Mouse (Mus musculus) liver, embryonic 13.5 days (tissue): ENCODE measurements at regions not wholly inside any gene's neighbourhood (a gene's known extent, or its start where the extent isn't known, plus 50 kb on each side); places are given as distances from the start of the nearest gene placed in this dataset.

ENCODE experiments used
- ATAC-seq: fragments of 200-750 bp; cut with Nextera tagmentation; 2 replicates; pipeline ENCODE4 v1.8.0; 2017; ENCODE audit warnings: low read depth, mild to moderate bottlenecking, moderate number of reproducible peaks, moderate library complexity
- DNase-seq: peaks from one replicate; pipeline ENCODE4 v3.0.0; 2022
- H3K27ac ChIP-seq: fragments of 300-500 bp; sonication (generic); 2 replicates; pipeline ENCODE4 v1.5.1; 2015; ENCODE audit warnings: moderate library complexity, mild to moderate bottlenecking, inconsistent platforms
- H3K27me3 ChIP-seq: fragments of 300-500 bp; sonication (generic); 2 replicates; pipeline ENCODE4 v1.6.1; 2015; ENCODE audit warnings: mild to moderate bottlenecking, inconsistent platforms
- H3K36me3 ChIP-seq: fragments of 300-500 bp; sonication (generic); 2 replicates; pipeline ENCODE4 v1.6.1; 2015; ENCODE audit warnings: mild to moderate bottlenecking, inconsistent platforms
- H3K4me1 ChIP-seq: fragments of 300-500 bp; sonication (generic); replicated peaks from 2 replicates; pipeline ENCODE4 v1.6.1; 2015; ENCODE audit warnings: inconsistent platforms
- H3K4me2 ChIP-seq: fragments of 300-500 bp; sonication (generic); 2 replicates; pipeline ENCODE4 v1.6.1; 2015; ENCODE audit warnings: inconsistent platforms, mild to moderate bottlenecking, moderate library complexity
- H3K4me3 ChIP-seq: fragments of 300-500 bp; sonication (generic); replicated peaks from 2 replicates; pipeline ENCODE4 v1.5.1; 2015; ENCODE audit warnings: mild to moderate bottlenecking, inconsistent platforms
- H3K9ac ChIP-seq: fragments of 300-500 bp; sonication (generic); 2 replicates; pipeline ENCODE4 v1.6.1; 2015; ENCODE audit warnings: mild to moderate bottlenecking, inconsistent platforms
- H3K9me3 ChIP-seq: fragments of 300-500 bp; sonication (generic); replicated peaks from 2 replicates; pipeline ENCODE4 v1.6.1; 2016; ENCODE audit warnings: inconsistent platforms
- WGBS: fragments of 180-500 bp; shearing (Covaris S2); methylation state at CpG from one replicate; pipeline ENCODE4 v1.1.7; 2015; ENCODE audit not compliant: insufficient replicate concordance; 5-methylcytosine and 5-hydroxymethylcytosine counted together

DNA sequence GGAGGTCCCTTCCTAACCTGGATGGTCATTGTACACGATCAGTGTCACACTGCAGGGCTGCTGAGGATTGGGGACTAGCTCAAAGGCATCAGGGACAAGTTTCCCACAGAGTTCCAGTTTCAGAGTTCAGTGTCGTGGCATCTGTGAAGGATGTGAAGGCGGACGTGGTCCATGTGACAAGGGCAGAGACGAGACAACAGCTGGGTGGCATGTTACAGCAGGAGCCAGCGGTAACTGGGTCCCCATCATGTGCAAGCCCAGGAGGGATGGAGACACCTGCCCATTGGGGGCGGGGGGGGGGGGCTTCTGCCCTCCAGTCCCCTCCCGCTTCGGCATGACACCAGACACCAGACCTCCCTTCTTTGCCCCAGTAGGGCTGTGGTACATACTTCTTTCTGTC lies 241.6 kb downstream of the Opa1 start:
- WGBS = 73% methylated on average over 9 of the region's 9 CpGs
- H3K9ac ChIP-seq = no peak overlapping the region
- no peak overlapping the region for H3K4me2 ChIP-seq
- H3K27ac ChIP-seq = no peak overlapping the region
- H3K4me3 ChIP-seq = no peak overlapping the region
- H3K9me3 ChIP-seq = no peaks in the 10 kb centered on the region
- H3K36me3 ChIP-seq = no peaks in the 10 kb centered on the region
- DNase-seq (no peak), ATAC-seq (no peak)
- no peaks in the 10 kb centered on the region; the same call in 1 of the 2 replicates for H3K4me1 ChIP-seq
- H3K27me3 ChIP-seq = peaks cover 17% of the 10 kb centered on the region

DNA sequence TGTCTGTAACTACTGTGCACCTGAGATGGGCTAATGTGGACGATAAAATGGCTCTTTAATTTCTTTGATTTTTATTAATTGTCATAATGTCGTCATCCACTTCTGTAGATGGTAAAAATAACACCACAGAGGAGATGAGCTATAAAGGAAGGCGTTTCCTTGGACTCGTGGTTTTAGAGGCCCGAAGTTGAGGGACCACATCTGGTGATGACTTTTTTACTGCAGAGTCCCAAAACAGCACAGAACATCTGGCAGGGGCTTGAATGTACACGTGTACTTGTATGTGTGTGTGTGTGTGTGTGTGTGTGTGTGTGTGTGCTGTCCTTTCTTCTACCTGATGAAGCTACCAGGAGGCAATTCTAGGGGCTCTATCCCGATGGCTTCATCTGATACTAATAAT lies 242.1 kb upstream of the Hes1 start:
- Histone ChIP-seq H3K4me2 (no peak overlapping the region), H3K27me3 (peaks cover 4% of the 10 kb centered on the region; the same call in 1 of the 2 replicates), H3K4me3 (no peak overlapping the region), H3K9me3 (no peaks in the 10 kb centered on the region), H3K9ac (no peak overlapping the region), H3K4me1 (no peaks in the 10 kb centered on the region; the same call in 1 of the 2 replicates), H3K36me3 (no peaks in the 10 kb centered on the region), H3K27ac (no peak overlapping the region)
- ATAC-seq = no peak
- no peak for DNase-seq
- 58% methylated on average over 7 of the region's 7 CpGs for WGBS

DNA sequence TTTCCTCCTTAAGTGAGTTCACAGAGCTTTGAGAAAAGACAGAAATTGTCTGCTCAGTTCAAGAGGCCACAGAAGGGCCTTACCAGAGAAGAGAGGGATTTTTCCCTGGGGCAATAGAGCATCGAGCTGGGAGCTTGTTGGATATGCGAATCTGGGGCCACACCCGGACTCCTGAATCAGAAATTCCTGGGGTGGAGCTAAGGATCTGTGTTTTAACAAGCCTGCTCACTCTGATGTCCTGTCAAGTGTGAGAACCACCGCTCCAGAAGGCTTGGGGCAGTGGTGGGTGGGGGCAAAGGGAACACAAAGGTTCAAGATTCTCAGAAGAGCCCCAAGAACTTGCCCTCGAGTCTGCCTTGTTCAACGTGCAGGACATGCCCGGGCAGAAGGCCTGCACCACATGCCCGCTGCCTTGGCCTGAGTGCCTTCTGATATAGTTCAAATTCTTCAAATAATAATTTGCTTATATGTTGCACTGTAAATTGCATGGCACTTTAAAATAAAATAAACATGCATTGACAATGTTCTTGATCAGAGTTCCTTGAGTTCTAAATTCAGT lies 241.3 kb upstream of the Hes1 start:
- 68% methylated on average over 8 of the region's 8 CpGs for WGBS
- H3K4me2 ChIP-seq = no peak overlapping the region
- H3K4me1 ChIP-seq = no peaks in the 10 kb centered on the region; the same call in 1 of the 2 replicates
- H3K9me3 ChIP-seq = 0 out of 2 replicates have a peak, but pooled peaks cover 2% of the 10 kb centered on the region
- DNase-seq (no peak), ATAC-seq (no peak)
- H3K27me3 ChIP-seq = no peaks in the 10 kb centered on the region
- H3K27ac ChIP-seq = no peak overlapping the region
- H3K9ac ChIP-seq = no peak overlapping the region
- no peak overlapping the region for H3K4me3 ChIP-seq
- no peaks in the 10 kb centered on the region for H3K36me3 ChIP-seq

DNA sequence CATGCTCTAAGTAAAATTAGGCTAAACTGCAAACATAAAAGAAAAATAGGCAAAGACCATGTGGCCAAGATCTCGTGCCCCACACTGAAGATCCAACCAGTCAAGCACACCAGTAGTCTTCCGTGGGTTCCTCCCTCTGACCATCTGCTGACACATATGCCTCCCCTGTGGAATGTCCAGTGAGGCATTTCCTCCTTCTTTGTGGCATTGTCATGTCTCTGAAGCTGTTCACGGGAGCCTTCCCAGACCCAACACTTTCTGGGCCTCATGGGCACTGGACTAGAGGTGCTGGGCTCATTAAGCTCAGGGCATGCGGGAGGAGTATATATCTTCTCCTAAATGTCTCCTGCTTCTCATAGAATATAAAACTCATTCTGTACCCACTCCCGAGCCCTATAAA lies 237.3 kb upstream of the Hes1 start:
- Histone ChIP-seq H3K9ac (no peak overlapping the region), H3K27me3 (no peaks in the 10 kb centered on the region), H3K4me1 (no peaks in the 10 kb centered on the region), H3K27ac (no peak overlapping the region), H3K9me3 (0 out of 2 replicates have a peak, but pooled peaks cover 3% of the 10 kb centered on the region), H3K4me2 (no peak overlapping the region), H3K4me3 (no peak overlapping the region), H3K36me3 (no peaks in the 10 kb centered on the region)
- DNase-seq (no peak), ATAC-seq (no peak)
- 63% methylated on average over 5 of the region's 5 CpGs for WGBS

DNA sequence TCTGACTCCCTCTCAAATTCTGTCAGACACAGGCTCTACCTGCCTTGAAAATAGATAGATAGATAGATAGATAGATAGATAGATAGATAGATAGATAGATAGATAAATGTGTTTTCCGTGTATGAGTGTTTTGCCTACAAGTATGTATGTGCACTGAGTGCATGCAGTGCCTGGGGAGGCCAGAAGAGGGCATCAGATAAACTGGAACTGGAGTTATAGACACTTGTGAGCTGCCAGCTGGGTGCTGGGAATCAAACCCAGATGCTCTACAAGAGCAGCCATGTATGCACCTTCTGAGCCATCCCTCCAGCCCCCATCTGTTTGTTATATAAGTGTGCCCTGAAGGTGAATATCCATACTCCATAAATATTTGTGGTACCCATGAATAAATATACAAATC lies 236.4 kb upstream of the Hes1 start:
- Histone ChIP-seq H3K27me3 (no peaks in the 10 kb centered on the region), H3K4me3 (no peak overlapping the region), H3K4me2 (no peak overlapping the region), H3K9me3 (0 out of 2 replicates have a peak, but pooled peaks cover 3% of the 10 kb centered on the region), H3K4me1 (no peaks in the 10 kb centered on the region), H3K27ac (no peak overlapping the region), H3K36me3 (no peaks in the 10 kb centered on the region), H3K9ac (no peak overlapping the region)
- ATAC-seq (no peak), DNase-seq (no peak)
- WGBS = 68% methylated on average over 1 of the region's 1 CpGs

DNA sequence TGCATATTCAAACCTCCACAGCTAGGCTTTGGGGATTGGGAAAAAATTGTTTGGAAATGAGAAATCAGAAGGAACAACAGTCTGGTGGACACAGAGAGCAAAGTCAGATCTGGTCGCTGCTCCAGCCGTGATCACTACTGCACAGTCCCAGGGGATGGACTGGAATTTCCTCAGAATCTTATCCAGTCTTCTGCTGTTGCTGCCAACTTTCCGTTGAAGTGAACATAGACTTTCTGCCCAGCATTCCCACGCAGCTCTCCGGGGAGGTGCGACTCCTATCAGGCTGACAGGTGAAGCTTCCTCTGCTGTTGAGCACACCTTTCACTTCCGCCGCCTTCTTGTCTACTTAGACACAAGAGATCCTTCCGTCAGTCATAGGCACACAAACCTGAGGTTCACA lies 234.7 kb upstream of the Hes1 start:
- WGBS = 79% methylated on average over 9 of the region's 9 CpGs
- Histone ChIP-seq H3K36me3 (no peaks in the 10 kb centered on the region), H3K4me3 (no peak overlapping the region), H3K27ac (no peak overlapping the region), H3K4me1 (peaks cover 10% of the 10 kb centered on the region; the same call in 1 of the 2 replicates), H3K9me3 (0 out of 2 replicates have a peak, but pooled peaks cover 3% of the 10 kb centered on the region), H3K27me3 (no peaks in the 10 kb centered on the region), H3K9ac (no peak overlapping the region), H3K4me2 (no peak overlapping the region)
- DNase-seq = no peak
- no peak for ATAC-seq

DNA sequence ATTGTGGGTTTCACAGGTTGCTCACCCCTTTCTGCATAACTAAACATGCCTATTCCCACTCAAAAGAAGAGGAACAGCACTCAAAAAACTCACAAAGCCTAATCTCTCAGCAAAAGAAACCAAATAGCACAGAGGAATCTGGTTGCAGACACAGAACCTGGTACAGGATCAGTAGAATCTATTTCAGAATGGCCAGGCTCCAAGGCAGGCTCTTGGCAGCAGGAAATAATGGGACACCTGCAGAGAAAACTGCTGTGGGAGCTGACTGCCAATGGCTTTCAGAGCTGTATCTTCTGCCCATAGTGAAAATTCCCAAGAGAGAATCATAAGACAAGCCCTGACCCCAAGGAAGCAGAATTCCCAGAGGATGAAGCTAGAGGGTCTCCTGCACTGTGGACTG lies 234.1 kb upstream of the Hes1 start:
- DNase-seq (no peak), ATAC-seq (no peak)
- Histone ChIP-seq H3K36me3 (no peaks in the 10 kb centered on the region), H3K27me3 (no peaks in the 10 kb centered on the region), H3K4me1 (peaks cover 10% of the 10 kb centered on the region; the same call in 1 of the 2 replicates), H3K27ac (no peak overlapping the region), H3K4me2 (no peak overlapping the region), H3K9me3 (0 out of 2 replicates have a peak, but pooled peaks cover 3% of the 10 kb centered on the region), H3K4me3 (no peak overlapping the region), H3K9ac (no peak overlapping the region)

DNA sequence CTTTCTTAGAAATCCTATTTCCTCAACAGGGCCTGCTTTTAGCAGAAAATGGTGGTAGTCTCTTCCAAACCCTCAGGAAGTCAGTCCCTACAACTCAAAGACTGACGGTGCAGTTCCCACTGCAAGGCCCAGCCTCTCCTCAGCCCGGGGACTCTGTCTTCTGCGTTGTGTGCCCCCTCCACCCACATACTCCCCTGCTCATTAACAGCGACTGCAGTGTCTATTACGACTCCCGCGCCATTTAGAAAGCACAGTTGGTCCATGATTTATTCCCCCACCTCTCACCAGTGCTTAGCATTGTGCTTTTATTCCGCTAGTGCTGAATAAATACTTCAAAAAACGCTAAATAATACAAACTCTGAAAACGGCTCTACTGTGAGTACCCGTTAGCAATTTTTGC lies 230.9 kb upstream of the Hes1 start:
- no peaks in the 10 kb centered on the region for H3K9me3 ChIP-seq
- H3K4me2 ChIP-seq = no peak overlapping the region
- no peak overlapping the region for H3K4me3 ChIP-seq
- no peaks in the 10 kb centered on the region for H3K27me3 ChIP-seq
- H3K27ac ChIP-seq = no peak overlapping the region
- peaks cover 17% of the 10 kb centered on the region; the same call in 1 of the 2 replicates for H3K4me1 ChIP-seq
- 68% methylated on average over 11 of the region's 11 CpGs for WGBS
- DNase-seq = no peak
- no peak overlapping the region for H3K9ac ChIP-seq
- ATAC-seq = no peak
- H3K36me3 ChIP-seq = no peaks in the 10 kb centered on the region

DNA sequence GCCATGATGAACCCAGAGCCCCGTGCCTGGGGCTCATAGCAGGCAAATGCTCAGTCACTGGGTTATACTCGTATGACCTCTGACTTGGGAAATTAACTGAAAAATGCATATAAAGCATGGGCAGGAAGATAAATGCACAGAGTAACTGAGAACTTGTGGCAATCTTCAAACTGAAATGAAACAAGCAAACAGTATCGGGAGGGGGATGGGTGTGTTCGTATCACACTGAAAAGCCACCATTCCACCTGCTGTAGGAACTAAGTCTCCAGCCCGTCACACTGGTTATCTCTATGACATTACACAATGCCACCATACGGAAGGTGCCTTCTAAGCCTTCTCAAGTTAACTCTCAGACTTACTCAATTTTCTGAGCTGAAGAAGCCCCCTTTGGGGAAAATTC lies 230.3 kb upstream of the Hes1 start:
- Histone ChIP-seq H3K27me3 (no peaks in the 10 kb centered on the region), H3K9me3 (no peaks in the 10 kb centered on the region), H3K27ac (no peak overlapping the region), H3K36me3 (no peaks in the 10 kb centered on the region), H3K4me3 (no peak overlapping the region), H3K9ac (no peak overlapping the region), H3K4me1 (peaks cover 21% of the 10 kb centered on the region), H3K4me2 (0 out of 2 replicates have a peak overlapping the region, but pooled peaks have one; percentile 12)
- DNase-seq = peak; percentile 19
- peak; percentile 72 for ATAC-seq
- WGBS = 27% methylated on average over 6 of the region's 6 CpGs

DNA sequence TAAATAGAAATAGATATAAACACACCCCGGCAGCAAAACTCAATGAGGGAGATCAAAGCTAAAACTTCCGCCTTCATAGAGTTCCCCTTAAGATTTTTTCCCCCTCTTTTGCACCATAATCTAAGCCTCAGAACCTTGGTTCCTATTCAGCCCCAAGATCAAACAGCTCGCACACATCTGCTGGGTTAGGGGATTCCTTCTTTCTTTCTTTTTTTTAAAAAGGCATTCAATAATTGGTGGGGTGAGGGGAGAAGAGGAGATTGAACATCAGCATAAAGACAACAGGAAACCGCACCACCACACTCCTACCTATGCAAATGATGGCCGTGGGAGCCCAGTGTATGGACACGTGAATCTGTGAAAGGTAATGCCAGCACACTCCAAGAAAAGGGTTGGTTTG lies 229.5 kb upstream of the Hes1 start:
- H3K4me2 ChIP-seq = no peak overlapping the region
- no peaks in the 10 kb centered on the region for H3K36me3 ChIP-seq
- H3K4me1 ChIP-seq = peaks cover 29% of the 10 kb centered on the region
- WGBS = 65% methylated on average over 6 of the region's 6 CpGs
- ATAC-seq = no peak
- no peak for DNase-seq
- H3K9me3 ChIP-seq = no peaks in the 10 kb centered on the region
- no peaks in the 10 kb centered on the region for H3K27me3 ChIP-seq
- no peak overlapping the region for H3K4me3 ChIP-seq
- H3K27ac ChIP-seq = no peak overlapping the region
- no peak overlapping the region for H3K9ac ChIP-seq

DNA sequence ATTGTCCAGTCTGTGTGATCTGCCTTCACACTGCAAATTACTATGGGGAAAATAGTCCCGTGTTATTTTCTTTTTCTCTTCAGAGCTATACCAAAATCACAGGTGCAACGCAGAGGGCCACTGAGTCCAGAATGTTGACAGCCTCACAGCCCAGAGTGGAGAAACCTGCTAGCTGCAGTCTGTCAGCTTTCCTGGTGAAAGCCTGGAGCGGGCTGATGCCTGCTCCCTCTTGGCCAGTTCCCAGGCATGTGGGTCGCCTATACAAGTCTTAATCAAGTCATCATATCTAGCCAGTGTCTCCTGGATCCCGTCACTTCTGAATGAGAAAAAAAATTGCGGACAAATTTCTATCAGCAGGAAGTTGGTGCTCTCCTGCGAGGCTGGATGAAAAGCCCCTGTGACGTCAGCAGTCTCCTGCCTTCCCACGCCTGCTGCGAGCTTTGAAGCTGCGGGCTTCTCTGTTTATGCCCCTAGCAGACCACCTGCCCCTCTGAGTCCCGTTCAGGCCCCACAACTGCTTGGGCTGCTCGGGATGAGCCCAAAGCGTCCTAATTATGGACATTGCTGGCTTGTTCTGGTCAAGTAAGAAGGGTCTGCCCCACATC lies 227.1 kb upstream of the Hes1 start:
- no peak overlapping the region for H3K9ac ChIP-seq
- 28% methylated on average over 14 of the region's 14 CpGs for WGBS
- DNase-seq = no peak

DNA sequence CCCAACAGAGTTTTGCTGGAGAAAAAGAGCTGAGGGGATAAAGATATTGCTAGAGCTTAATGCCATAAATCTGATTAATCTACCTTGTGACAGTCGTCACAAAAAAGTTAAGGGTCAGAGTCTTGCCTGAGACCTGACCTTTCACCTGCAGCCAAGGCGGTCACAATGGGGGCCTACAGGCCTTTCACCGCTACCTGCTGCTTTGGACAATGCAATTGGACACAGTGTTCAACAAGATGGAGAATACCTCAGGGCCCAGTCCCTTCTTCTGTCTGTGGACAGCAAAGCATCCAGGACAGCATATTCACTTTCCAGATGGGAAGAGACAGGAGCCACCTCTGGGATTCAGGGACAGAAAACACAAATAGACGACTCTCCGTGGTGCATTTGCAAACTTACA lies 226.3 kb upstream of the Hes1 start:
- WGBS = 86% methylated on average over 5 of the region's 5 CpGs
- no peak overlapping the region for H3K27ac ChIP-seq
- H3K9ac ChIP-seq = no peak overlapping the region
- no peak overlapping the region for H3K4me3 ChIP-seq
- DNase-seq (no peak), ATAC-seq (no peak)
- no peak overlapping the region for H3K4me2 ChIP-seq
- no peaks in the 10 kb centered on the region for H3K27me3 ChIP-seq
- H3K36me3 ChIP-seq = no peaks in the 10 kb centered on the region
- H3K9me3 ChIP-seq = no peaks in the 10 kb centered on the region
- H3K4me1 ChIP-seq = peaks cover 48% of the 10 kb centered on the region

More for the DNA sequence above, 227.1 kb upstream of the Hes1 start:
- H3K9me3 ChIP-seq = no peaks in the 10 kb centered on the region
- peak overlapping the region; percentile 12; the same call in 1 of the 2 replicates for H3K4me2 ChIP-seq
- ATAC-seq = no peak
- no peak overlapping the region for H3K27ac ChIP-seq
- H3K36me3 ChIP-seq = no peaks in the 10 kb centered on the region
- no peaks in the 10 kb centered on the region for H3K27me3 ChIP-seq
- H3K4me3 ChIP-seq = no peak overlapping the region
- peaks cover 44% of the 10 kb centered on the region for H3K4me1 ChIP-seq
